Mouse (Mus musculus) megakaryocyte, embryonic 14.5 days (primary cell): Measurements from ENCODE around the gene Vmn2r43. TPM values are rescaled to one million over a fixed set of nuclear protein-coding genes. Genes with fewer than 3 reads are reported as not detected.
"Not testable (repeated sequence)": the region's sequence is repeated elsewhere in the genome, so short reads cannot be mapped to it uniquely, and the experiment has no call there.

Experiments used
- H3K27me3 ChIP-seq: replicated peaks from 2 replicates; pipeline ENCODE3; 2012; ENCODE audit warnings: inconsistent platforms
- H3K36me3 ChIP-seq: replicated peaks from 2 replicates; pipeline ENCODE3; 2012; ENCODE audit warnings: low read length, inconsistent platforms, mixed read lengths
- H3K4me1 ChIP-seq: 2 replicates; pipeline ENCODE4 v1.6.1; 2012; ENCODE audit warnings: inconsistent platforms
- H3K4me3 ChIP-seq: replicated peaks from 2 replicates; pipeline ENCODE3; 2012; ENCODE audit warnings: moderate library complexity, mild to moderate bottlenecking, inconsistent platforms
- H3K9me3 ChIP-seq: 2 replicates; pipeline ENCODE4 v1.6.1; 2012; ENCODE audit warnings: inconsistent platforms
- polyA plus RNA-seq: library from polyadenylated mRNA; stranded (reverse); fragments of >175 nt; gene quantifications from 2 replicates; pipeline ENCODE4 v1.2.3, GENCODE M21; 2012; ENCODE audit warnings: low replicate concordance; ENCODE audit not compliant: insufficient read depth

The Vmn2r43 gene
- not detected in 2 replicates for polyA plus RNA-seq

DNA sequence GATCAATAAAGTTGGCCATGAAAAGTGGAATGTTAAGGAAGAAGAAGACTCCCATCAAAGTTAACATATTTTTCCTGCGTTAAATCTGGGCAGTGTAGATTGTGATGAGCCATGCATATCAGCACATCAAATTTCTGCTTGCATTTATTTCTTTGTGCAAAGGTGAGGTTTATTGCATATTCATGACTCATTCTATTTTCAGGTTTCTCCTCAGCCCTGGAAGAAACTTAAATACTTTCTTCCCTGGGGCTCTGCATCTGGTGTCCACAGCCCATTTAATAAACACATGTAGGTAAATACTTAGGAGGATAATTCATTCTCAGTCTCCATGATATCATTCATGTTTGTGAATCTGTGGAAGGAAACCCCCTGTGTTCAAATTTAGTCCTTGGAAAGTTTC, at the start of gene Vmn2r43:
Vmn2r43 (minus strand) TSS at position 101 of the 400 bp plus-strand sequence.
- H3K4me3 ChIP-seq, H3K27me3 ChIP-seq, H3K9me3 ChIP-seq, H3K36me3 ChIP-seq, H3K4me1 ChIP-seq: not testable (repeated sequence)

DNA sequence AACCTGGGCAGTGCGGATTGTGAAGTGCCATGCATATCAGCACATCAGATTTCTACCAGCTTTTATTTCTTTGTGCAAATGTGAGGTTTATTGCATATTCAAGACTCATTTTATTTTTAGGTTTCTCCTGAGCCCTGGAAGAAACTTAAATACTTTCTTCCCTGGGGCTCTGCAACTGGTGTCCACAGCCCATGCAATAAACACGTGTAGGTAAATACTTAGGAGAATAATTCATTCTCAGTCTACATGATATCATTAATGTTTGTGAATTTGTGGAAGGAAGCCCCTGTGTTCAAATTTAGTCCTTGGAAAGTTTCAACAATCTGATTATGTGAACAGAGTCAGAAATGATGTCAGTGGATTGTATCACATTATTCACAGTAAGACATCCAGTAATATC, 60.2 kb downstream of the Vmn2r43 start, which contains the start of gene Vmn2r42:
Vmn2r42 (minus strand) TSS at position 101 of the 400 bp plus-strand sequence.
- H3K9me3 ChIP-seq, H3K27me3 ChIP-seq, H3K36me3 ChIP-seq, H3K4me3 ChIP-seq, H3K4me1 ChIP-seq: not testable (repeated sequence)

Other genes with a start within 250 kb of the Vmn2r43 start
- not detected in 2 replicates for gene Vmn2r41, start 98.9 kb downstream of the Vmn2r43 start, polyA plus RNA-seq
- gene Vmn2r42, start 60.3 kb downstream of the Vmn2r43 start, polyA plus RNA-seq, result not detected in 2 replicates
- 0.07 TPM in 1 of 2 replicates, not detected in the other for gene Vmn2r44, start 122.7 kb upstream of the Vmn2r43 start, polyA plus RNA-seq
- not detected in 2 replicates for gene Vmn2r45, start 228.5 kb upstream of the Vmn2r43 start, polyA plus RNA-seq